Mouse (Mus musculus) stomach, embryonic 16.5 days (tissue): ENCODE data around the gene Olfr1288. TPM values are rescaled to one million over a fixed set of nuclear protein-coding genes. Genes with fewer than 3 reads are reported as not detected.

Source experiments
- ATAC-seq: fragments of 200-750 bp; cut with Nextera tagmentation; 2 replicates; pipeline ENCODE4 v1.8.0; 2017; ENCODE audit warnings: moderate number of reproducible peaks, moderate TSS enrichment; ENCODE audit not compliant: insufficient read depth, low FRiP score
- H3K27ac ChIP-seq: fragments of 300-500 bp; sonication (generic); 2 replicates; pipeline ENCODE4 v1.5.1; 2014; ENCODE audit warnings: low read length
- H3K27me3 ChIP-seq: fragments of 300-500 bp; sonication (generic); 2 replicates; pipeline ENCODE4 v1.6.1; 2014; ENCODE audit warnings: low read length, control low read depth, mixed read lengths; ENCODE audit not compliant: control insufficient read depth, insufficient read depth
- H3K36me3 ChIP-seq: fragments of 300-500 bp; sonication (generic); 2 replicates; pipeline ENCODE4 v1.6.1; 2014; ENCODE audit warnings: low read length; ENCODE audit not compliant: control insufficient read depth, insufficient read depth
- H3K4me1 ChIP-seq: fragments of 300-500 bp; sonication (generic); 2 replicates; pipeline ENCODE4 v1.6.1; 2014; ENCODE audit warnings: low read length, control low read depth, mixed read lengths; ENCODE audit not compliant: control insufficient read depth, insufficient read depth
- H3K4me2 ChIP-seq: fragments of 300-500 bp; sonication (generic); 2 replicates; pipeline ENCODE4 v1.6.1; 2014; ENCODE audit warnings: low read depth, low read length, mixed read lengths
- H3K4me3 ChIP-seq: fragments of 300-500 bp; sonication (generic); replicated peaks from 2 replicates; pipeline ENCODE4 v1.5.1; 2014; ENCODE audit warnings: mild to moderate bottlenecking, low read length
- H3K9ac ChIP-seq: fragments of 300-500 bp; sonication (generic); 2 replicates; pipeline ENCODE4 v1.6.1; 2014; ENCODE audit warnings: low read length
- H3K9me3 ChIP-seq: fragments of 300-500 bp; sonication (generic); replicated peaks from 2 replicates; pipeline ENCODE4 v1.6.1; 2016; ENCODE audit warnings: low read length, control low read depth; ENCODE audit not compliant: control insufficient read depth
- WGBS: fragments of 180-500 bp; shearing (Covaris S2); extraction: QIAGEN DNeasy Blood & Tissue Kit; methylation state at CpG from one replicate; pipeline ENCODE4 v1.1.7; 2014; 5-methylcytosine and 5-hydroxymethylcytosine counted together
- polyA plus RNA-seq: library from polyadenylated mRNA; unstranded; fragments of >200 nt; fragmentation: Nextera tagmentation; extraction: Ambion mirVana; gene quantifications from 2 replicates; pipeline ENCODE4 v1.2.1, GENCODE M21; 2015

Olfr1288 gene
- polyA plus RNA-seq = not detected in 2 replicates

DNA sequence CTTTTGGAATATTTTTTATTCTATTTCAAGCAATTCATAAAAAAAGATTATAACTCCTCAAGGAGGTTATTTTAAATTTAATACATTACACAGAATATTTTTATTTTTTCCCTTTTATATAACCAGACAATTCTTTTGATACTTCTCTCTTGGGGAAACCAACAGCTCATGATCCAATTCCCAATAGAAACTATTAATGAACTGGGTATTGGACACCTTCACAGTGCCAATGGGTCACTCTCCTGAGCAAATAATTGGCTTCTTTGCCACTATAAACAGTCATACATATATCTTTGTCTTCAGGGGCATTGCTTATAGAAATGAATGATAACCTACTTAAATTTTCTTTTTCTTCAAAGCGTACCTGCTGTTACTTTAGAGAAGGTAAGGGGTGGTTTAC lies at the start of gene Olfr1288:
Olfr1288 (plus strand) TSS at position 301 of the 400 bp plus-strand sequence.
- Histone ChIP-seq H3K4me2 (no peak within 1 kb of the TSS), H3K9me3 (no peaks in the 10 kb centered on the region), H3K27me3 (no peaks in the 10 kb centered on the region), H3K4me3 (no peak within 1 kb of the TSS), H3K9ac (no peak within 1 kb of the TSS), H3K36me3 (no peaks in the 10 kb centered on the region), H3K4me1 (no peaks in the 10 kb centered on the region), H3K27ac (no peak within 1 kb of the TSS)
- 93% methylated on average over 1 of the region's 1 CpGs for WGBS
- ATAC-seq = no peak

- 71% methylated on average over 1 of the region's 1 CpGs for WGBS
- no peak for ATAC-seq
- Histone ChIP-seq H3K27ac (no peak within 1 kb of the TSS), H3K9me3 (no peaks in the 10 kb centered on the region), H3K4me2 (no peak within 1 kb of the TSS), H3K27me3 (no peaks in the 10 kb centered on the region), H3K4me3 (no peak within 1 kb of the TSS), H3K9ac (no peak within 1 kb of the TSS), H3K4me1 (no peaks in the 10 kb centered on the region), H3K36me3 (no peaks in the 10 kb centered on the region)
These were observed 25.1 kb upstream of the Olfr1288 start, which contains the start of gene Olfr1287 for GRCm38 (mm10) chr2:111448842-111449241. Gene Olfr1287, plus strand, starts transcription at chr2:111449142.

- 80% methylated on average over 1 of the region's 1 CpGs for WGBS
- Histone ChIP-seq H3K9me3 (no peaks in the 10 kb centered on the region), H3K4me3 (no peak within 1 kb of the TSS), H3K4me1 (no peaks in the 10 kb centered on the region), H3K27me3 (no peaks in the 10 kb centered on the region), H3K4me2 (no peak within 1 kb of the TSS), H3K27ac (no peak within 1 kb of the TSS), H3K9ac (no peak within 1 kb of the TSS), H3K36me3 (no peaks in the 10 kb centered on the region)
- ATAC-seq = no peak
These were observed 6.6 kb downstream of the Olfr1288 start, which contains the start of gene Olfr1289 for GRCm38 (mm10) chr2:111480519-111480918. Gene Olfr1289, plus strand, starts transcription at chr2:111480819.

- Histone ChIP-seq H3K4me2 (no peak within 1 kb of the TSS), H3K27ac (no peak within 1 kb of the TSS), H3K9ac (no peak within 1 kb of the TSS), H3K36me3 (no peaks in the 10 kb centered on the region), H3K27me3 (no peaks in the 10 kb centered on the region), H3K4me1 (no peaks in the 10 kb centered on the region), H3K9me3 (no peaks in the 10 kb centered on the region), H3K4me3 (no peak within 1 kb of the TSS)
- no peak for ATAC-seq
- 72% methylated on average over 5 of the region's 5 CpGs for WGBS
These were observed 19.8 kb downstream of the Olfr1288 start, which contains the start of gene Olfr1290 for GRCm38 (mm10) chr2:111493729-111494128. Gene Olfr1290, minus strand, starts transcription at chr2:111493829.

DNA sequence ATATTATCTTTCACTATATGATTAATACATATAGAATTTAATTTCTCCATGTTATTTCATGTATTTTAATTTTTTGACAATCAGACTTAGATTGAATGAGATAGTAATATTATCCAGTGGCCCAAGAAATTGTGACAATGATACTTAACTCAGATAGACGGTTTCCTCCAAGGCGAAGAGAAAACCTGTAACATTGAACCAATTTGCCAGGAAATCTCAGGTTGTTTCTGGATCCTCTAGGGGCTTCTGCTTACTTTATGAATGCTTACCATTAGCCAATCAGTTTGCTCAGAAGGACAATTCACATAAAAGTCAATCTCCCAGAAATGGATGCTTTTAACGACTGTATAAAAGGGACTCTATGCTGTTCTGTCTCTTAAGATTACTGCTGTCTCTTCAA lies 23.0 kb downstream of the Olfr1288 start, which contains the start of gene Olfr1291-ps1:
Olfr1291-ps1 (plus strand) TSS at position 301 of the 400 bp plus-strand sequence.
- Histone ChIP-seq H3K4me1 (no peaks in the 10 kb centered on the region), H3K27me3 (no peaks in the 10 kb centered on the region), H3K36me3 (no peaks in the 10 kb centered on the region), H3K4me2 (no peak within 1 kb of the TSS), H3K9me3 (no peaks in the 10 kb centered on the region), H3K9ac (no peak within 1 kb of the TSS), H3K4me3 (no peak within 1 kb of the TSS), H3K27ac (no peak within 1 kb of the TSS)
- 87% methylated on average over 3 of the region's 3 CpGs for WGBS
- no peak for ATAC-seq

GRCm38 (mm10) chr2:111517451-111517850 lies 43.5 kb downstream of the Olfr1288 start:
- Histone ChIP-seq H3K36me3 (no peaks in the 10 kb centered on the region), H3K4me2 (no peak overlapping the region), H3K9ac (no peak overlapping the region), H3K27ac (no peak overlapping the region), H3K4me1 (no peaks in the 10 kb centered on the region), H3K27me3 (no peaks in the 10 kb centered on the region), H3K4me3 (no peak overlapping the region), H3K9me3 (no peaks in the 10 kb centered on the region)
- WGBS = 85% methylated on average over 10 of the region's 10 CpGs
- ATAC-seq = no peak

DNA sequence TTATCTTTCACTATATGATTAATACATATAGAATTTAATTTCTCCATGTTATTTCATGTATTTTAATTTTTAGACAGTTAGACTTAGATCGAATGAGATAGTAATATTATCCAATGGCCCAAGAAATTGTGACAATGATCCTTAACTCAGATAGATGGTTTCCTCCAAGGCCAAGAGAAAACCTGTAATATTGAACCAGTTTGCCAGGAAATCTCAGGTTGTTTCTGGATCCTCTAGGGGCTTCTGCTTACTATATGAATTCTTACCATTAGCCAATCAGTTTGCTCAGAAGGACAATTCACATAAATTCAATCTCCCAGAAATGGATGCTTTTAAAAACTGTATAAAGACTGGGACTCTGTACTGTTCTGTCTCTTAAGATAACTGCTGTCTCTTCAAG lies 51.0 kb downstream of the Olfr1288 start, which contains the start of gene Olfr1293-ps:
Olfr1293-ps (plus strand) TSS at position 301 of the 400 bp plus-strand sequence.
- WGBS = 75% methylated on average over 1 of the region's 1 CpGs
- H3K27ac ChIP-seq = no peak within 1 kb of the TSS
- no peak within 1 kb of the TSS for H3K4me2 ChIP-seq
- no peaks in the 10 kb centered on the region for H3K27me3 ChIP-seq
- no peaks in the 10 kb centered on the region for H3K9me3 ChIP-seq
- no peak for ATAC-seq
- no peaks in the 10 kb centered on the region for H3K36me3 ChIP-seq
- H3K4me3 ChIP-seq = no peak within 1 kb of the TSS
- H3K9ac ChIP-seq = no peak within 1 kb of the TSS
- no peaks in the 10 kb centered on the region for H3K4me1 ChIP-seq

Other genes with a start within 250 kb of the Olfr1288 start
- not detected in 2 replicates for gene 4930430A15Rik, start 244.5 kb upstream of the Olfr1288 start, polyA plus RNA-seq
- not detected in 2 replicates for gene Olfr1275, start 238.8 kb upstream of the Olfr1288 start, polyA plus RNA-seq
- not detected in 2 replicates for gene Olfr1276, start 219.6 kb upstream of the Olfr1288 start, polyA plus RNA-seq
- gene Olfr1277, start 200.0 kb upstream of the Olfr1288 start, polyA plus RNA-seq = not detected in 2 replicates
- not detected in 2 replicates for gene Olfr1278, start 184.0 kb upstream of the Olfr1288 start, polyA plus RNA-seq
- not detected in 2 replicates for gene Olfr1279, start 173.5 kb upstream of the Olfr1288 start, polyA plus RNA-seq
- gene Olfr1280, start 160.1 kb upstream of the Olfr1288 start, polyA plus RNA-seq = not detected in 2 replicates
- not detected in 2 replicates for gene Olfr1281, start 147.6 kb upstream of the Olfr1288 start, polyA plus RNA-seq
- gene Olfr1282, start 138.0 kb upstream of the Olfr1288 start, polyA plus RNA-seq = not detected in 2 replicates
- gene Olfr1283, start 107.3 kb upstream of the Olfr1288 start, polyA plus RNA-seq = not detected in 2 replicates
- gene Olfr1284, start 98.6 kb upstream of the Olfr1288 start, polyA plus RNA-seq = not detected in 2 replicates
- not detected in 2 replicates for gene Olfr1286, start 51.0 kb upstream of the Olfr1288 start, polyA plus RNA-seq
- not detected in 2 replicates for gene Olfr1287, start 25.0 kb upstream of the Olfr1288 start, polyA plus RNA-seq
- gene Olfr1289, start 6.7 kb downstream of the Olfr1288 start, polyA plus RNA-seq = not detected in 2 replicates
- gene Olfr1290, start 19.7 kb downstream of the Olfr1288 start, polyA plus RNA-seq = not detected in 2 replicates
- gene Olfr1291-ps1, start 23.1 kb downstream of the Olfr1288 start, polyA plus RNA-seq = not detected in 2 replicates
- gene Olfr1293-ps, start 51.1 kb downstream of the Olfr1288 start, polyA plus RNA-seq = not detected in 2 replicates
- not detected in 2 replicates for gene Olfr1294, start 66.2 kb downstream of the Olfr1288 start, polyA plus RNA-seq
- gene Olfr1295, start 95.6 kb downstream of the Olfr1288 start, polyA plus RNA-seq = not detected in 2 replicates
- not detected in 2 replicates for gene Olfr1297, start 152.4 kb downstream of the Olfr1288 start, polyA plus RNA-seq
- not detected in 2 replicates for gene Olfr1298, start 175.1 kb downstream of the Olfr1288 start, polyA plus RNA-seq
- not detected in 2 replicates for gene Olfr1299, start 187.3 kb downstream of the Olfr1288 start, polyA plus RNA-seq